Mouse (Mus musculus): ENCODE data around the gene Ralgapb. TPM values are rescaled to one million over a fixed set of nuclear protein-coding genes. Genes with fewer than 3 reads are reported as not detected.
"Not testable (repeated sequence)": the region's sequence is repeated elsewhere in the genome, so short reads cannot be mapped to it uniquely, and the experiment has no call there.

Ralgapb gene
- polyA plus RNA-seq, 1 experiment from 2014 or later = 17.8 TPM

- H3K9me3 ChIP-seq (ENCODE audit: control insufficient read depth, low read length) = no peaks in the 10 kb centered on the region
- no peak overlapping the region for H3K27ac ChIP-seq (replicated peaks in 1 of 2; ENCODE audit: control insufficient read depth in 1 of 2, insufficient read depth in 1 of 2, low read depth in 2 of 2, low read length in 2 of 2)
- H3K4me1 ChIP-seq (ENCODE audit: control insufficient read depth in 2 of 2, insufficient read depth in 2 of 2, low read length in 2 of 2) = peaks cover 0 to 2% of the 10 kb centered on the region in 2 experiments; a peak in 1 of 4 replicates
- no peak overlapping the region for H3K4me3 ChIP-seq (ENCODE audit: control insufficient read depth in 1 of 2, insufficient read depth in 1 of 2, low read depth in 1 of 2, low read length in 2 of 2)
- ATAC-seq (ENCODE audit: insufficient number of reproducible peaks, insufficient read depth, low FRiP score, low read depth) = no peak
- H3K36me3 ChIP-seq (ENCODE audit: control insufficient read depth, insufficient read depth, low read length) = no peaks in the 10 kb centered on the region
- H3K4me2 ChIP-seq (ENCODE audit: low read length) = no peak overlapping the region
- peaks cover 33% of the 10 kb centered on the region for H3K27me3 ChIP-seq (ENCODE audit: control insufficient read depth, insufficient read depth, low read length)
- no peak overlapping the region for H3K9ac ChIP-seq (ENCODE audit: low read length)
- WGBS = 80% methylated on average over 1 of the region's 1 CpGs
Observed at GRCm38 (mm10) chr2:158377811-158378210, 31.8 kb upstream of the Ralgapb start.

GRCm38 (mm10) chr2:158379354-158380078 is 30.1 kb upstream of the Ralgapb start:
- WGBS = 42% methylated on average over 13 of the region's 13 CpGs
- ATAC-seq (ENCODE audit: insufficient number of reproducible peaks, insufficient read depth, low FRiP score, low read depth) = no peak
- Histone ChIP-seq H3K27ac (replicated peaks in 1 of 2; ENCODE audit: control insufficient read depth in 1 of 2, insufficient read depth in 1 of 2, low read depth in 2 of 2, low read length in 2 of 2) (no peak overlapping the region), H3K4me1 (ENCODE audit: control insufficient read depth in 2 of 2, insufficient read depth in 2 of 2, low read length in 2 of 2) (peaks cover 0 to 2% of the 10 kb centered on the region in 2 experiments; a peak in 1 of 4 replicates), H3K36me3 (ENCODE audit: control insufficient read depth, insufficient read depth, low read length) (no peaks in the 10 kb centered on the region), H3K9me3 (ENCODE audit: control insufficient read depth, low read length) (no peaks in the 10 kb centered on the region), H3K9ac (ENCODE audit: low read length) (no peak overlapping the region), H3K4me2 (ENCODE audit: low read length) (no peak overlapping the region), H3K4me3 (ENCODE audit: control insufficient read depth in 1 of 2, insufficient read depth in 1 of 2, low read depth in 1 of 2, low read length in 2 of 2) (no peak overlapping the region), H3K27me3 (ENCODE audit: control insufficient read depth, insufficient read depth, low read length) (peaks cover 26% of the 10 kb centered on the region)

- no peak for ATAC-seq (ENCODE audit: insufficient number of reproducible peaks, insufficient read depth, low FRiP score, low read depth)
- Histone ChIP-seq H3K9me3 (ENCODE audit: control insufficient read depth, low read length) (no peaks in the 10 kb centered on the region), H3K36me3 (ENCODE audit: control insufficient read depth, insufficient read depth, low read length) (no peaks in the 10 kb centered on the region), H3K4me1 (ENCODE audit: control insufficient read depth in 2 of 2, insufficient read depth in 2 of 2, low read length in 2 of 2) (no peaks in the 10 kb centered on the region), H3K4me2 (ENCODE audit: low read length) (no peak overlapping the region), H3K9ac (ENCODE audit: low read length) (no peak overlapping the region), H3K27ac (replicated peaks in 1 of 2; ENCODE audit: control insufficient read depth in 1 of 2, insufficient read depth in 1 of 2, low read depth in 2 of 2, low read length in 2 of 2) (no peak overlapping the region), H3K27me3 (ENCODE audit: control insufficient read depth, insufficient read depth, low read length) (no peaks in the 10 kb centered on the region), H3K4me3 (ENCODE audit: control insufficient read depth in 1 of 2, insufficient read depth in 1 of 2, low read depth in 1 of 2, low read length in 2 of 2) (no peak overlapping the region)
- WGBS = 31% methylated on average over 8 of the region's 8 CpGs
Observed at GRCm38 (mm10) chr2:158386072-158386471, 23.6 kb upstream of the Ralgapb start.

GRCm38 (mm10) chr2:158389421-158389820 is 20.2 kb upstream of the Ralgapb start:
- Histone ChIP-seq H3K27ac (replicated peaks in 1 of 2; ENCODE audit: control insufficient read depth in 1 of 2, insufficient read depth in 1 of 2, low read depth in 2 of 2, low read length in 2 of 2) (no peak overlapping the region), H3K9me3 (ENCODE audit: control insufficient read depth, low read length) (no peaks in the 10 kb centered on the region), H3K36me3 (ENCODE audit: control insufficient read depth, insufficient read depth, low read length) (no peaks in the 10 kb centered on the region), H3K4me2 (ENCODE audit: low read length) (no peak overlapping the region), H3K4me1 (ENCODE audit: control insufficient read depth in 2 of 2, insufficient read depth in 2 of 2, low read length in 2 of 2) (no peaks in the 10 kb centered on the region), H3K9ac (ENCODE audit: low read length) (no peak overlapping the region), H3K4me3 (ENCODE audit: control insufficient read depth in 1 of 2, insufficient read depth in 1 of 2, low read depth in 1 of 2, low read length in 2 of 2) (no peak overlapping the region), H3K27me3 (ENCODE audit: control insufficient read depth, insufficient read depth, low read length) (no peaks in the 10 kb centered on the region)
- 87% methylated on average over 7 of the region's 7 CpGs for WGBS
- no peak for ATAC-seq (ENCODE audit: insufficient number of reproducible peaks, insufficient read depth, low FRiP score, low read depth)

GRCm38 (mm10) chr2:158396369-158396768 is 13.3 kb upstream of the Ralgapb start:
- no peak overlapping the region for H3K4me3 ChIP-seq (ENCODE audit: control insufficient read depth in 1 of 2, insufficient read depth in 1 of 2, low read depth in 1 of 2, low read length in 2 of 2)

GRCm38 (mm10) chr2:158397140-158397539 is 12.5 kb upstream of the Ralgapb start:
- H3K9me3 ChIP-seq (ENCODE audit: control insufficient read depth, low read length); ATAC-seq (ENCODE audit: insufficient number of reproducible peaks, insufficient read depth, low FRiP score, low read depth): not testable (repeated sequence)

More at GRCm38 (mm10) chr2:158396369-158396768, 13.3 kb upstream of the Ralgapb start:
- H3K4me1 ChIP-seq (ENCODE audit: control insufficient read depth in 2 of 2, insufficient read depth in 2 of 2, low read length in 2 of 2) = no peaks in the 10 kb centered on the region
- no peak overlapping the region for H3K4me2 ChIP-seq (ENCODE audit: low read length)
- no peak for ATAC-seq (ENCODE audit: insufficient number of reproducible peaks, insufficient read depth, low FRiP score, low read depth)
- no peak overlapping the region for H3K9ac ChIP-seq (ENCODE audit: low read length)
- H3K9me3 ChIP-seq (ENCODE audit: control insufficient read depth, low read length) = no peaks in the 10 kb centered on the region
- H3K36me3 ChIP-seq (ENCODE audit: control insufficient read depth, insufficient read depth, low read length) = no peaks in the 10 kb centered on the region
- H3K27ac ChIP-seq (replicated peaks in 1 of 2; ENCODE audit: control insufficient read depth in 1 of 2, insufficient read depth in 1 of 2, low read depth in 2 of 2, low read length in 2 of 2) = no peak overlapping the region
- 85% methylated on average over 6 of the region's 6 CpGs for WGBS
- no peaks in the 10 kb centered on the region; the same call in 1 of the 2 replicates for H3K27me3 ChIP-seq (ENCODE audit: control insufficient read depth, insufficient read depth, low read length)

GRCm38 (mm10) chr2:158402915-158403314 is 6.7 kb upstream of the Ralgapb start:
- no peak for ATAC-seq (ENCODE audit: insufficient number of reproducible peaks, insufficient read depth, low FRiP score, low read depth)

More at GRCm38 (mm10) chr2:158397140-158397539, 12.5 kb upstream of the Ralgapb start:
- not testable (repeated sequence) for H3K36me3 ChIP-seq (ENCODE audit: control insufficient read depth, insufficient read depth, low read length); H3K4me3 ChIP-seq (ENCODE audit: control insufficient read depth in 1 of 2, insufficient read depth in 1 of 2, low read depth in 1 of 2, low read length in 2 of 2); H3K4me1 ChIP-seq (ENCODE audit: control insufficient read depth in 2 of 2, insufficient read depth in 2 of 2, low read length in 2 of 2); H3K27me3 ChIP-seq (ENCODE audit: control insufficient read depth, insufficient read depth, low read length); H3K27ac ChIP-seq (replicated peaks in 1 of 2; ENCODE audit: control insufficient read depth in 1 of 2, insufficient read depth in 1 of 2, low read depth in 2 of 2, low read length in 2 of 2); H3K9ac ChIP-seq (ENCODE audit: low read length); H3K4me2 ChIP-seq (ENCODE audit: low read length)
- WGBS = 64% methylated on average over 13 of the region's 13 CpGs

More at GRCm38 (mm10) chr2:158402915-158403314, 6.7 kb upstream of the Ralgapb start:
- no peak overlapping the region for H3K27ac ChIP-seq (replicated peaks in 1 of 2; ENCODE audit: control insufficient read depth in 1 of 2, insufficient read depth in 1 of 2, low read depth in 2 of 2, low read length in 2 of 2)
- H3K4me2 ChIP-seq (ENCODE audit: low read length) = no peak overlapping the region
- no peaks in the 10 kb centered on the region for H3K4me1 ChIP-seq (ENCODE audit: control insufficient read depth in 2 of 2, insufficient read depth in 2 of 2, low read length in 2 of 2)
- H3K36me3 ChIP-seq (ENCODE audit: control insufficient read depth, insufficient read depth, low read length) = no peaks in the 10 kb centered on the region
- 80% methylated on average over 7 of the region's 7 CpGs for WGBS
- no peak overlapping the region for H3K4me3 ChIP-seq (ENCODE audit: control insufficient read depth in 1 of 2, insufficient read depth in 1 of 2, low read depth in 1 of 2, low read length in 2 of 2)
- no peak overlapping the region for H3K9ac ChIP-seq (ENCODE audit: low read length)
- no peaks in the 10 kb centered on the region; the same call in 1 of the 2 replicates for H3K27me3 ChIP-seq (ENCODE audit: control insufficient read depth, insufficient read depth, low read length)
- H3K9me3 ChIP-seq (ENCODE audit: control insufficient read depth, low read length) = no peaks in the 10 kb centered on the region

Data from heart, embryonic 14.5 days (tissue).